Mouse (Mus musculus) embryonic facial prominence, embryonic 11.5 days (tissue): ENCODE results near the gene Gm20388. TPM values are rescaled to one million over a fixed set of nuclear protein-coding genes. Genes with fewer than 3 reads are reported as not detected.
A peak's percentile ranks its signal among the peaks of the same experiment; 100 is the strongest.

ENCODE experiments used
- ATAC-seq: fragments of 200-750 bp; cut with Nextera tagmentation; replicated peaks from 2 replicates; pipeline ENCODE4 v1.8.0; 2017; ENCODE audit warnings: low read depth; ENCODE audit not compliant: insufficient number of reproducible peaks, low FRiP score, low TSS enrichment
- DNase-seq: peaks from one replicate; pipeline ENCODE4 v3.0.0-alpha.2; 2015; ENCODE audit warnings: low spot score
- H3K27ac ChIP-seq: fragments of 300-500 bp; sonication (generic); replicated peaks from 2 replicates; pipeline ENCODE4 v1.5.1; 2014; ENCODE audit warnings: mild to moderate bottlenecking, low read depth, low read length, control low read depth
- H3K27me3 ChIP-seq: fragments of 300-500 bp; sonication (generic); 2 replicates; pipeline ENCODE4 v1.6.1; 2014; ENCODE audit warnings: mild to moderate bottlenecking, low read length, moderate library complexity, mixed read lengths; ENCODE audit not compliant: control insufficient read depth, insufficient read depth
- H3K36me3 ChIP-seq: fragments of 300-500 bp; sonication (generic); replicated peaks from 2 replicates; pipeline ENCODE4 v1.6.1; 2014; ENCODE audit warnings: low read depth, mild to moderate bottlenecking, low read length, moderate library complexity, mixed read lengths; ENCODE audit not compliant: control insufficient read depth, insufficient read depth
- H3K4me1 ChIP-seq: fragments of 300-500 bp; sonication (generic); 2 replicates; pipeline ENCODE4 v1.6.1; 2014; ENCODE audit warnings: low read length, mixed read lengths; ENCODE audit not compliant: control insufficient read depth, insufficient read depth
- H3K4me2 ChIP-seq: fragments of 300-500 bp; sonication (generic); 2 replicates; pipeline ENCODE4 v1.6.1; 2014; ENCODE audit warnings: low read depth, mild to moderate bottlenecking, control low read depth, low read length, moderate library complexity
- H3K4me3 ChIP-seq: fragments of 300-500 bp; sonication (generic); 2 replicates; pipeline ENCODE4 v1.5.1; 2014; ENCODE audit warnings: low read depth, low read length, control low read depth
- H3K9ac ChIP-seq: fragments of 300-500 bp; sonication (generic); replicated peaks from 2 replicates; pipeline ENCODE4 v1.6.1; 2014; ENCODE audit warnings: mild to moderate bottlenecking, control low read depth, low read length
- H3K9me3 ChIP-seq: fragments of 300-500 bp; sonication (generic); replicated peaks from 2 replicates; pipeline ENCODE4 v1.6.1; 2016; ENCODE audit warnings: mild to moderate bottlenecking, low read length, inconsistent platforms, mixed read lengths; ENCODE audit not compliant: control insufficient read depth
- WGBS: fragments of 180-500 bp; shearing (Covaris S2); extraction: QIAGEN DNeasy Blood & Tissue Kit; methylation state at CpG from one replicate; pipeline ENCODE4 v1.1.7; 2014; 5-methylcytosine and 5-hydroxymethylcytosine counted together
- polyA plus RNA-seq: library from polyadenylated mRNA; unstranded; fragments of >200 nt; fragmentation: Nextera tagmentation; extraction: Ambion mirVana; gene quantifications from 2 replicates; pipeline ENCODE4 v1.2.1, GENCODE M21; 2014

The Gm20388 gene
- polyA plus RNA-seq, 1 experiment from 2014 or later, result 3.1 TPM

DNA sequence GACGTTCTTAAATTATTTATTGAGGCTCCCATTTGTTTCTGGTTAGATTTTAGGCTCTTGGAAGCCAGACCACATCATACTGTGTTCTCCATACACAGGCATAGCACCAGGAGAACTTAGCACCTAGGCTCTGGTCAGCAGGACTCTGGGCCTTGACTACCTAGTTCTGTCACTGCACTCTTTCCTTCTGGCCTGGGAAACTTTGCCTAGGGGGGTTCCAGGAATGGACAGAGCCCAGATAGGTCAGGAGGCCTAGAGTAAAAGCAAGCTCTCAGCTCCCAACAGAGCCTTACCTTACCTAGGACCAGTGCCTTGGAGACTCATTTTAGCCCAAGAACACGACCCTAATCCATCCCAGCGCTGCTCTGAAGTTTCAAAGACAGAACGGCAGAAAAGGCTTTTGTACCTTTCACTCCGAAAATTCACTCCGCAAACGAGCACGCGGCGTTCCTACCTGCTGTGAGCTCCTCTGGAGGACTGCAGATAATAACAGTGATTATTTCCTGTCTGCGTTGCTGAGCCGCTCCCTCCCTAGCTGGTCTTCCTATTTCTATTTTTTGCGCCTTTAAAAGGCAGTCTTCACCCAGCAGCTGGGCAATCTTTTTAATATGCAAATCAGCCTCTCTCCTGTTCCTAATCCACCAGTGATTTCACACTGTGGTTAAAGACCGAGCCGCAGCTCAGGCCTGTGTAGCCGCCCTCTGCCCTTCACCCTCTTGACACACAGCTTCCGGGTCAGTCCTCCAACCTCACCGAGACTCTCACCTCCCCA lies 3843.1 kb downstream of the Gm20388 start:
- Histone ChIP-seq H3K9ac (peak overlapping the region; percentile 5), H3K4me3 (no peak overlapping the region)
- no peak for ATAC-seq

GRCm38 (mm10) chr8:123754538-123755431 lies 3844.1 kb downstream of the Gm20388 start:
- ATAC-seq, result no peak
- H3K9me3 ChIP-seq, result no peaks in the 10 kb centered on the region
- H3K27me3 ChIP-seq, result no peaks in the 10 kb centered on the region
- H3K4me1 ChIP-seq, result peaks cover 3% of the 10 kb centered on the region
- no peak overlapping the region for H3K4me3 ChIP-seq
- WGBS, result 68% methylated on average over 13 of the region's 13 CpGs
- H3K36me3 ChIP-seq, result no peaks in the 10 kb centered on the region
- no peak overlapping the region for H3K27ac ChIP-seq
- H3K9ac ChIP-seq, result no peak overlapping the region
- no peak for DNase-seq
- H3K4me2 ChIP-seq, result no peak overlapping the region

More for the DNA sequence above, 3843.1 kb downstream of the Gm20388 start:
- no peak for DNase-seq
- 4% methylated on average over 18 of the region's 18 CpGs for WGBS
- H3K9me3 ChIP-seq, result no peaks in the 10 kb centered on the region
- no peak overlapping the region for H3K27ac ChIP-seq
- H3K4me2 ChIP-seq, result peak overlapping the region; percentile 7; the same call in 1 of the 2 replicates
- no peaks in the 10 kb centered on the region for H3K27me3 ChIP-seq
- no peaks in the 10 kb centered on the region for H3K36me3 ChIP-seq
- H3K4me1 ChIP-seq, result peaks cover 3% of the 10 kb centered on the region

DNA sequence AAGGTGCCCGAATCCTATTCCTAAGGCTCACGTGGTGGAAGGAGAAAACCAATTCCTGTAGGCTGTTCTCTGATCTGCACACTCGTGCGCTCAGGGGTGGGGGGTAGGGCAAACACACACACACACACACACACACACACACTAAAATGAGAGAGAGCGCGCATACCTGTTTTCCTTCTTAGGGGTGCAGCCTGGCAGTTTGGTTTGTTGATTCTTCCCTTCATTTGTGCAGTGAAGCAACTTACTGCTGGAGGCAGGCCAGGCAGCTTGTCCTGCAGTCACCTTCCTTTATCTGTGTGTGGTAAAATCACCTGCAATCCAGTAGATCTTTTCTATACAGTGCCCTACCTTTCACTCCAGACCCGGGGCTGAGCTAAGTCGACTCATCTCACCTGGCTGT lies 3846.3 kb downstream of the Gm20388 start:
- H3K9me3 ChIP-seq, result no peaks in the 10 kb centered on the region
- H3K4me1 ChIP-seq, result peaks cover 7% of the 10 kb centered on the region
- 74% methylated on average over 8 of the region's 8 CpGs for WGBS
- H3K36me3 ChIP-seq, result no peaks in the 10 kb centered on the region
- ATAC-seq (no peak), DNase-seq (no peak)
- H3K9ac ChIP-seq, result no peak overlapping the region
- H3K27me3 ChIP-seq, result no peaks in the 10 kb centered on the region
- H3K27ac ChIP-seq, result no peak overlapping the region
- H3K4me3 ChIP-seq, result no peak overlapping the region
- no peak overlapping the region for H3K4me2 ChIP-seq

- WGBS, result 100% methylated on average over 1 of the region's 1 CpGs
- H3K4me3 ChIP-seq, result no peak overlapping the region
- H3K27me3 ChIP-seq, result no peaks in the 10 kb centered on the region
- no peak overlapping the region for H3K9ac ChIP-seq
- no peak for DNase-seq
- peaks cover 4% of the 10 kb centered on the region for H3K4me1 ChIP-seq
- no peak overlapping the region for H3K4me2 ChIP-seq
- no peaks in the 10 kb centered on the region for H3K36me3 ChIP-seq
- no peaks in the 10 kb centered on the region for H3K9me3 ChIP-seq
- H3K27ac ChIP-seq, result no peak overlapping the region
- ATAC-seq, result no peak
Measured at GRCm38 (mm10) chr8:123758935-123759334, 3848.3 kb downstream of the Gm20388 start.

DNA sequence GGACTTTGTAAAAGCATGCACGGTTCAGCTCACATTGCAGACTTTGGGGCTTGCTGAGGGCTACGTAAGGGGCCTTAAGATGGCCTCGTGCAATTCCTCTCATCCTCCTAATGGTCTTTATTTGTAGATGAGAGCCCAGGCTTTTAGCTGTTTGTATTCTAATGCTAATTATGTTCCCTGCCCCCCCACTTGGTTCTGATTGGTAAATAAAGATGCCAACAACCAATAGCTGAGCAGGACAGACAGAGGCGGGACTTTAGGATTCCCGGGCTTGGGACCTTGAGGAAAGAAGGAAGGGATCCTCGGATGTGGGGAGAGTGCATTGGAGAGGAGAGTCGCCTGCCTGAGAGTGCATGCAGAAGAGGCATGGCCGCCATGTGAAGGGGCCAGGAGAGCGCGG lies 3849.3 kb downstream of the Gm20388 start:
- DNase-seq (peak; percentile 84), ATAC-seq (peak; percentile 74; the same call in 1 of the 2 replicates)
- Histone ChIP-seq H3K36me3 (no peaks in the 10 kb centered on the region), H3K27me3 (no peaks in the 10 kb centered on the region), H3K9me3 (no peaks in the 10 kb centered on the region), H3K4me2 (no peak overlapping the region), H3K27ac (no peak overlapping the region), H3K4me1 (peaks cover 4% of the 10 kb centered on the region), H3K9ac (no peak overlapping the region), H3K4me3 (no peak overlapping the region)
- 11% methylated on average over 10 of the region's 10 CpGs for WGBS

DNA sequence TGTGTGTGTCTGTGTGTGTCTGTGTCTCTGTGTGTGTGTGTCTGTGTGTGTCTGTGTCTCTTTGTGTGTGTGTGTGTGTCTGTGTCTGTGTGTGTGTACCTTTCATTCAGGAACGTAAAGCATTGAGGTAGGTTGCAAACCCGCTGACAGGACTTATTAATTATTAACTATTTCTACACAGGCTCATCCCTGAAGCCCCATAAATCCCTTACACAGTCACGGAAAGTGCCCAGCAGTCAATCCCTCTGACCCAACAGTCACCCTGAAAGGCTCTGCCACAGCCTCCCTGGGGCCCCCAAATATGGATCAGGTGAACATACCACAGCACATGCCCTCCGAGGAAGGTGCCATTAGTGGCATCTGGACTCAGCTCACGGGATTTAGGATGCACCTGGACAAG lies 3849.9 kb downstream of the Gm20388 start:
- Histone ChIP-seq H3K4me3 (no peak overlapping the region), H3K36me3 (no peaks in the 10 kb centered on the region), H3K27me3 (no peaks in the 10 kb centered on the region), H3K9me3 (no peaks in the 10 kb centered on the region), H3K4me2 (no peak overlapping the region), H3K27ac (no peak overlapping the region), H3K9ac (no peak overlapping the region), H3K4me1 (peaks cover 4% of the 10 kb centered on the region)
- WGBS, result 55% methylated on average over 5 of the region's 5 CpGs
- no peak for DNase-seq
- ATAC-seq, result no peak

DNA sequence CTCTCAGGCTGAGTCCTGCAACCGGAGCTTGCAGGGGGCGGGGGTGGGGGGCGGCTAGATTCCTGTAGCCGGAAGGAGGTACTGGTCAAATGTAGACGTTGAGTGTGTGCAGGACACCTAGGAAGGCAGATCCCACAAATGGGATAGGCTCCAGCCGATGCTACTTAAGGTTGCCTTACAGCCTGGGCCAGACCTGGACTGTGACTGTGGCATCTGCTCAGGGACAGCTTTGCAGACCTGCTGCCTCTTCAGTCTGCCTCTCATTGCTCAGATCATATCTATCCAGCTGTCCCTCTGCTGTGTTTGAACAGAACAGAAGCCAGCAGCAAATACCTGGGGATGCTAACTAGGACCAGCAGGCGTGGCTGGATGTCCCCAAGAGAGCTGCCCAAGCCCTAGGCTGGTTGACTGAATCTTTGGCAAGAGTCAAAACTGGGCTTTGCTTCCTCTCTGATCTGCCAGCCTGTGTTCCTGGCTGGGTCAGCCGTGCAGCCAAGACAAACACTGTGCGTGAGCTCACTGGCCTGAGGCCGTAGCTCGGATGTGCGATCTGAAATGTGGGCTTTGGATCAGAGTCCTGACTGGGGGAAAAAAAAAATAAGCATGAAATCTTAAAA lies 3850.7 kb downstream of the Gm20388 start:
- Histone ChIP-seq H3K4me3 (no peak overlapping the region), H3K27me3 (no peaks in the 10 kb centered on the region), H3K4me2 (no peak overlapping the region), H3K4me1 (peaks cover 4% of the 10 kb centered on the region), H3K9me3 (no peaks in the 10 kb centered on the region), H3K36me3 (no peaks in the 10 kb centered on the region), H3K9ac (0 out of 2 replicates have a peak overlapping the region, but pooled peaks have one; percentile 13), H3K27ac (no peak overlapping the region; the same call in 1 of the 2 replicates)
- ATAC-seq, result no peak; the same call in 1 of the 2 replicates
- WGBS, result 23% methylated on average over 12 of the region's 12 CpGs
- no peak for DNase-seq
